Mouse (Mus musculus) c-Kit-negative CD71-positive TER-119-positive erythroid progenitor cells, embryonic 14.5 days (primary cell): Measurements from ENCODE around the gene Mtnr1b.

Source experiments
- DNase-seq: peaks from one replicate; pipeline ENCODE4 v3.0.0-alpha.2; 2013; ENCODE audit warnings: low read depth, low spot score

Mtnr1b gene

DNA sequence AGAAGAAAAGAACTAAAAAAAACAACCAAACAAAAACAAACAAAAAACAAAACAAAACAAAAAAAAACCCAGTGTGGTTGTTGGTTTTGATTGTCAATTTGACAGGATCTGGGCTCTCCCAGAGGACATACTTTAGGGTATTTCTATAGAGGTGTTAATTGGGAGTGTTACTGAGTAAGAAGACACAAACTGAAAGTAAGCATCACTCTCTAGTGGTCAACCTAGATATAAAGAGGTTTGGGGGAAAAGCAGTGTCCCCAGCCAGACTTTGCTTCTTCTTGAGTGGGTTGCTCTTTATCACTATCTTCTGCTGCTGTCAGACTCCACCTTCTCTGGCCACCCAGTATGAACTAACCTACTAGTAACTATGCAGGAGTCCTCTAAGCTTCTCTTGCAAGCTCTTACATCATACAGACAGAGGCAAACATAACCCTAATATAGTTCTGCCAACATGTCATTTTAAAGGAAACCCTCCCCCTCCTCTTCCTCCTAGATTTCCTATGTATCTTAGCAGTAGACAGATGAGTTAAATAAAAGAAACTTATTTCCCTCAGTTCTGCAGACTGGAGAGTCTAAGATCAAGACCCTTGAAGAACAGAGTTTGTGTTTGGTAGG is 71.8 kb downstream of the Mtnr1b start:
- DNase-seq, result no peak

DNA sequence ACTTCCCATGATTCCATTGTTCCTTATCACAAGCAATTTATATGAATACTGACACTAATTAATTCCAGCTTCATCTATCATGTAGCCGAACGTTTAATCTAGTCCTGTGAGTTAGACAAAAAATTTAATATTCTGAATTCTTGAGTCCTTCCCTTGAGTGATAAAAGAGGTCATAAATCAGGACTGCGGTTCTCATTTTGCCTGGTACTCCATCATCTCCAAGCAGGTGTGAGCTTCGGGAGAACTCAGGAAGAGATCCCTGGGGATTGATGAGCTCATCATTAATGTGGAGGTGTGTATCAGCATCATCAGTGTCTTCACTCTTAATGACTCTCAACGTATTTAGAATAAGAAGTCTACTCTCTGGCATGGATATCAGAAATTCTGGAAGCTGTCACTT is 74.0 kb downstream of the Mtnr1b start:
- no peak for DNase-seq

DNA sequence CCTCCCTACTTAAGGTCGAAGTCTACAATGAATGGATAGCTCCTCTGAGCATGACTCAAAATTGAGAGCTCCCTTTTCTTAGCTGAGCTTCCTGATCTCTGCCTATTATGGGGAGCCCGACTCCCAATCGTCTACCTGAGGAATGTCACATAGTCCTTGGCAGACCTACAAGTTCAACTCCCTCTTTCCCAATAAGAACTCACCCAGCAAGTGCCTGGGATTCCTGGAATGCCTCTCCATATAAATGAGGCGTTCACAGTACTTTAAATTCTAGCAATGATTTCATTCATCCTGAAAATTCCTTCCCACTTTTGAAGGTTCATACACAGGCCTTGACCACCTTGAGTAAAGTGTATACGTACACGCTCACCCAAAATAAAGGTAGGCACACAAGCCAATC is 79.9 kb downstream of the Mtnr1b start:
- no peak for DNase-seq

DNA sequence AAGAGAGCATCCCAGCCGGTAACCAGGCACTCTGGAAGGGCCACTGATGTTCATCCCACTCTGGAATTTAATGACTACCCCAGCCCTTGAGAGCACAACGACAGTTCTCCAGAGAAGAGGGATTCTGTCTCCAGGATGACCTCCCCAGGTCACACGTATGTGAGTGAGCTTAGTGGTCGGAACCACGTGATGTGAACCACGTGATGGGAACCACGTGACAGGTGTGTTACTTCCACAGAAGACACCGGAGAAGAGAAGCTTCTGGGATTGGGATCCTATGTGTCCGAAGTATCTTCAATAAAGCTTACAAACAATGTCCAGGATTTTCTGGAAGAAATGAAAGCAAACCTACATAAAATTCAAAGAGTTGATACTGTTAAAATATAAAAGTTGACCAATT is 82.3 kb downstream of the Mtnr1b start:
- DNase-seq, result no peak

DNA sequence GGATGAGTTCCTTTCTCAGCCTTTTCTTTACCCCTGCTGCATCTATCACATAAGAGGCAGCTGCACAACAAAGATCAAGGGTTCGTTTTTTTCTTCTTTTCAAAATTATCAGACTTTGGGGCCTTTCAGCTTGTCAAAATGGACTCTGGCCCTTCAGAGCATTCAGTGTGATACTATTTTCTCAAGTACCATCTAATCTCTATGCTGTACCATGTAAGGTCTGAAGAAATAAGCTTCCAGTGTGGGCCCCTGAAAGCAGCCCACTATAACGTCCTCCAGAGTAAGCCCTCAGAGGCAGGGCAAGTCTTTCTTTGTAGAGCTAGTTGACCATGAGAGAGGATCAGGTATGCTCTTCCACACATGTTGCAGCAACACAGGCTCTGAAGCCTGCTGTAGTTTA is 87.7 kb downstream of the Mtnr1b start:
- DNase-seq, result no peak

DNA sequence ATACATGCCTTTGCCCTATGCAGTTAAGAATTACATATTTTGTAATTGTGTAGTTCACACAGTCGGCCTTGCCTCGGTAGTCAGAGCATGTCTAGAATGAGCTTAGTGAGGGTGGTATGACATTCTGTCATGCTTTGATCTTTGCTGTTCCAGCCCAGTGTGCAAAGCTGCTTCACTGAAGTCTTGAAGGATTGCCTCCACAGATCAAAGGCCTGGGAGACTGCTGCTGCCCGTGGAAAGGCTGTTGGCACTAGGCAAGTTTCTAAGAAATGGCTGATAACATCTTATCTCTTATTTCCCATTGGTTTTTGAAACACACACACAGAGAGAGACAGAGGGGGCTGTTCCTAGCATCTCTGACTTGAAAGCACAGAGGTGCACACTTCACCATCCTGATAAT is 88.2 kb downstream of the Mtnr1b start:
- DNase-seq, result no peak

DNA sequence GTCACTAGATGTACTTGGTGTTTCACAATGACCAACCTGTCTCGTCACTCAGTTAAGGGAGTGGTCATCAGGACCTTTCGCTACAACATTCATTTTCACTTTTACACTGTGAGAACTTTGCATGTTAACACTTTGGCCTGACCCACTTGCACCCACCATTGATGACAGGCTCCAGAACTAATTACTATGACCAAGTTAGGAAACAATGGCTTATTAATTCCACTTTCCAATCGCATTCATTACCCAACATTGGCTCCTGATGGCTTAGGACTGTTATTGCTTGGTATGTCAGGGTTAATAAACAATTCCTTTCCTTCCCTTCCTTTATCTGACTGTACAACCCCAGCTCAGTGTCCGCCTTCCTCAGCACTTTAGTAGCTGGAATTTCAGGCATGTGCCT is 92.4 kb downstream of the Mtnr1b start:
- no peak for DNase-seq

DNA sequence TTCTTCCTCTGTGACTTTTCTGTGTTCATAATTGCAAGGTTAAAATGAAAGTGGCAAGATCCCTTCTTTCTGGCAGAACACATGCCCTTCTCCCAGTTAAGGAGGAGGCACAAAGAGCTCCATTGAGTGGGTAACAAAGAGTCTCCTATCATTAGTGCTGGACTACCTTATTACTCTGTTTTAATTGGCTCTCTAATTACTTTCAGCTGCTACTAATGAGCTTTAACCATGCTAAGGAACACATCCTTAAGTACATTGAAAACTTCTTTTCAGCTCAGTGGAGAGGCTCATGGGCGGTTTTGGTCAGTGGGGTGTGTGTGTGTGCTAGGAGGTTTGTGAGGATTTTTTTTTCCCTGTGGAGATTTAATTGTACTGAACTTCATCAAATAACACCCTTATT is 99.4 kb downstream of the Mtnr1b start:
- DNase-seq, result no peak
